Mouse (Mus musculus) liver, embryonic 14.5 days (tissue): ENCODE data around the gene Kctd21.

Experiments used
- CTCF ChIP-seq: IDR thresholded peaks from 2 replicates; pipeline ENCODE4 v1.5.1; 2016; ENCODE audit warnings: antibody characterized with exemption, low read depth, control low read depth
- EP300 ChIP-seq: IDR thresholded peaks from 2 replicates; pipeline ENCODE4 v1.6.1; 2016; ENCODE audit warnings: antibody characterized with exemption, low read depth

DNA sequence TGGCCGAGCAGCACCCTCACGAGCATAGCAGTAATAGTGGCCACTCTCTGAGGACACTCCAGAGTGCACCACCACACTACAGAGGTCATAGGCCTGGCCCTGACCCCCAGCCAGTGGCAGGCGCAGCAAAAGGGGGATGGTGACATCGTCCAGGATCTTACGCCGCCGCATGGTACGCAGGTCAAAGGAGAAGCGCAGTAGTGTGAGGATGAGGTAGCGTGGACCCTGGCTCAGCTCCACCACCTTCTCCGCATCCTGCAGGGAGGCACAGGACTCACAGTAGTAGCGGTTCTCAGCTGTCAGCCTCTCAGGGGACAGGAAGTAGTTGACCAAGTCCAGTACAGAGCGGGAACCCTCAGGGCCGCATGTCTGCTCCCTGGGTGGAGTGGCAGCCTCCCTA, 20.5 kb upstream of the Kctd21 start:
- TF ChIP-seq CTCF (no peak), EP300 (no peak)
